Mouse (Mus musculus) C2C12 (cell line): ENCODE measurements around the gene Zbed5. TPM values are rescaled to one million over a fixed set of nuclear protein-coding genes. Genes with fewer than 3 reads are reported as not detected.
A peak's percentile ranks its signal among the peaks of the same experiment; 100 is the strongest.
"Not testable (repeated sequence)": the region's sequence is repeated elsewhere in the genome, so short reads cannot be mapped to it uniquely, and the experiment has no call there.

Experiments
- H3K27me3 ChIP-seq: one replicate; pipeline ENCODE4 v1.6.1; 2011; ENCODE audit not compliant: control insufficient read depth, insufficient read depth, insufficient read length
- H3K36me3 ChIP-seq: one replicate; pipeline ENCODE4 v1.6.1; 2011; ENCODE audit not compliant: control insufficient read depth, insufficient read depth
- H3K4me3 ChIP-seq: one replicate; pipeline ENCODE4 v1.5.1; 2011; ENCODE audit warnings: mild to moderate bottlenecking, control low read depth; ENCODE audit not compliant: poor library complexity, insufficient read depth, severe bottlenecking
- H3K79me2 ChIP-seq: one replicate; pipeline ENCODE4 v1.6.1; 2011; ENCODE audit not compliant: control insufficient read depth, insufficient read depth
- H3K79me3 ChIP-seq: one replicate; pipeline ENCODE4 v1.6.1; 2011; ENCODE audit warnings: low read depth, control low read depth
- H3ac ChIP-seq: one replicate; pipeline ENCODE3; 2011; ENCODE audit warnings: low read depth; ENCODE audit not compliant: control insufficient read depth, insufficient read length
- CEBPB ChIP-seq: IDR thresholded peaks from one replicate; pipeline ENCODE4 v1.6.1; 2011; ENCODE audit warnings: low read depth, mild to moderate bottlenecking, control low read depth, moderate library complexity
- CTCF ChIP-seq: IDR thresholded peaks from one replicate; pipeline ENCODE4 v1.5.1; 2011; ENCODE audit not compliant: control insufficient read depth, insufficient read depth, insufficient read length
- FOSL1 ChIP-seq: IDR thresholded peaks from one replicate; pipeline ENCODE4 v1.8.0; 2011; ENCODE audit warnings: mild to moderate bottlenecking, low read length; ENCODE audit not compliant: poor library complexity, insufficient read depth, severe bottlenecking
- MAX ChIP-seq: IDR thresholded peaks from one replicate; pipeline ENCODE4 v1.6.1; 2011; ENCODE audit warnings: mild to moderate bottlenecking, control low read depth
- MYOD1 ChIP-seq: IDR thresholded peaks from one replicate; pipeline ENCODE4 v1.6.1; 2011; ENCODE audit warnings: low read depth; ENCODE audit not compliant: control insufficient read depth, insufficient read length
- MYOG ChIP-seq: IDR thresholded peaks from one replicate; pipeline ENCODE4 v1.6.1; 2011; ENCODE audit not compliant: control insufficient read depth, insufficient read length; ENCODE audit errors: extremely low read depth
- USF1 ChIP-seq: IDR thresholded peaks from one replicate; pipeline ENCODE4 v1.6.1; 2011; ENCODE audit warnings: low read depth, mild to moderate bottlenecking, control low read depth, moderate library complexity
- polyA plus RNA-seq: library from polyadenylated mRNA; unstranded; fragments of >200 nt; fragmentation: generic; extraction: Trizol; gene quantifications from one replicate; pipeline ENCODE4 v1.2.1, GENCODE M21; 2012; ENCODE audit warnings: missing spikeins

Zbed5 gene
- polyA plus RNA-seq, 1 experiment = 1.4 TPM

DNA sequence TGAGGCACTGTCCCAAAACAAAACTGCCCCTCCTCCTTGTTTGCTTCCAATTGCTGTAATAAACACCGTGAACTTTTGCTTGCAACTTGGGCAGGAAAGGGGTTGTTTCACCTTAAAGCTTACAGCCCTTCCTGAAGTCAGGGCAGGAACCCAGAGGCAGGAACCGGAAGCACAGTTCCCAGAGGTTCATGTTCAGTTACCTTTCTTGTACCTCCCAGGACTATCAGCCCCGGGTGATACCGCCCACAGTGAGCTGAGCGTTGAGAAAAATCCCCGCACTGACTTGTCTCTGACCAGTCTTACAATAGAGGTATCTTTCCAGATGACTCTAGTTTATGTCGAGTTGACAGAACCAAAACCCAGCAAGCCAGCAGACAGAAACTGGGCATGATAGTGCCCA is 14.1 kb downstream of the Zbed5 start:
- Histone ChIP-seq H3K79me2 (no peaks in the 10 kb centered on the region), H3K36me3 (no peaks in the 10 kb centered on the region), H3K4me3 (no peak overlapping the region), H3K79me3 (no peaks in the 10 kb centered on the region), H3K27me3 (no peaks in the 10 kb centered on the region), H3ac (no peak overlapping the region)
- TF ChIP-seq MYOD1 (no peak), CTCF (no peak), FOSL1 (no peak), MAX (no peak), CEBPB (no peak), MYOG (no peak), USF1 (no peak)

DNA sequence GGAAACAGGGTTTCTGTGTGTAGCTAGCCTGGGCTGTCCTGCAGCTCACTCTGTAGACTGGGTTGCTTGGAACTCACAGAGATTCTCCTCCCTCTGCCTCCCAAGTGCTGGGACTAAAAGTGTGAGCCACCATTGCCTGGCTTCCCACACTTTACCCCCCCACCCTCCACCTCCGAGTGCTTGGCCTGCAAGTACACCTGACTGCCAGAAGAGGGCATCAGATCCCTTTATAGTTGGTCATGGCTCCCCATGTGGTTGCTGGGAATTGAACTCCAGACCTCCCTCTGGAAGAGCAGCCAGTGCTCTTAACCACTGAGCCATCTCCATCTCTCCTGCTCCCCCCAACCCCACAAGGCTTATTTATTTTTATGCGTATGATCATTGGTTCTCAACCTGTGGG is 18.5 kb downstream of the Zbed5 start:
- H3ac ChIP-seq = no peak overlapping the region
- no peaks in the 10 kb centered on the region for H3K79me3 ChIP-seq
- TF ChIP-seq CTCF (peak; percentile 27), USF1 (no peak)
- H3K27me3 ChIP-seq = no peaks in the 10 kb centered on the region
- H3K36me3 ChIP-seq = no peaks in the 10 kb centered on the region
- H3K79me2 ChIP-seq = no peaks in the 10 kb centered on the region
- H3K4me3 ChIP-seq = no peak overlapping the region

DNA sequence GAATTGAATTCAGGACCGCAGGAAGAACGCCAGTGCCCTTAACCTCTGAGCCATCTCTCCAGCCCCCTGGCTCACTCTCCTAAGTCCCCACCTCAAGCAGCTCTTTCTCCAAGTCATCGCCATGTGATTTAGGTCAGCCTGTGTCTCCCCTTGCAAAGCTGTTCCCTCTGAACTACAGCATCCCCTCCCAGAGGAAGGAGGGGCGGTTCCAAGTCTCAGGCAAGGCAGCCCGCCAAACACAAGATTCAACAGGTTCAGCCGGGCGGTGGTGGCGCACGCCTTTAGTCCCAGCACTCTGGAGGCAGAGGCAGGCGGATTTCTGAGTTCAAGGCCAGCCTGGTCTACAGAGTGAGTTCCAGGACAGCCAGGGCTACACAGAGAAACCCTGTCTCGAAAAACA is 20.0 kb downstream of the Zbed5 start:
- H3K4me3 ChIP-seq, H3K27me3 ChIP-seq, H3K79me2 ChIP-seq, H3K79me3 ChIP-seq, H3K36me3 ChIP-seq, H3ac ChIP-seq: not testable (repeated sequence)

DNA sequence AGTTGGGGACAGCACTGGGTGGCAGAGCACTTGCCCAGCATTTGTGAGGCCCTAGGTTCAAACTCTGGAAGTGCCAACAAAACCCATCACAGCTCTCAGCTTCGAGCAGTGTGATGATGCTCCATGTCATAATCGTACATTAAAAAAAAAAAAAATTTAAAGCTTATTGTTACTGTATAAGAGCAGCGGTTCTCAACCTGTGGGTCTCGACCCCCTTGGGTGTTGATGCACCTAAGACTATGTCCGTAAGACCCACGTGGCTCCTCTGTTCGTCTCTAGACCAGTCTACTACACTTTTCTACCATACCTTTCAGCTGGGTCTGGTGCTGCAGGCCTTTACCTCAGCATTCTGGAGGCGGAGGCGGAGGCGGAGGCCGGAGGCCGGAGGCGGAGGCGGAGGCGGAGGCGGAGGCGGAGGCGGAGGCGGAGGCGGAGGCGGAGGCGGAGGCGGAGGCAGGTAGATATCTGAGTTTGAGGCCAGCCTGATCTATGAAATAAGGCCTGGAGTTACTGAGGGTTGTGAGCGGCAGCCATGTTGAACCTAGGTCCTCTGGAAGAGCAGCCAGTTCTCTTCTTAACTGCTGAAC is 22.6 kb downstream of the Zbed5 start:
- TF ChIP-seq CTCF = no peak
- TF ChIP-seq USF1 = no peak
- TF ChIP-seq MAX = no peak

DNA sequence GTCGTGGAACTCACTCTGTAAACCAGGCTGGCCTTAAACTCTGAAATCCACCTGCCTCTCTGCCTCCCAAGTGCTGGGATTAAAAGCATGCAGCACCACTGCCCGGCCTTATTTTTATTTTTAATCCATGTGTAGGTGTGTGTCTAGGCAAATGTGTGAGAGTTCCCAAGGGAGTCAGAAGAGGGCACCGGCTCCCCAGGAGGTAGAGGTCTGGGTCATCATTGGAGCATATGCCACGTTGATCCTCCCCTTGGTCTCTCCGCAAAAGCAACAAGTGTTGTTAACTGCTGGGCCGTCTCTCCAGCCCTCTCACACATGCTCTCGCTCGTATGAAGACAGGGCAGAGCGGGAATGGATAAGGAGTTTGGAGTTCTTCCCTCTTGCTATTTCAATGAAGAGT is 23.2 kb downstream of the Zbed5 start:
- Histone ChIP-seq H3K36me3 (no peaks in the 10 kb centered on the region), H3K27me3 (no peaks in the 10 kb centered on the region), H3K79me2 (no peaks in the 10 kb centered on the region), H3K79me3 (no peaks in the 10 kb centered on the region), H3K4me3 (no peak overlapping the region), H3ac (no peak overlapping the region)
- TF ChIP-seq MYOD1 (no peak), MYOG (no peak), CEBPB (no peak), MAX (no peak), USF1 (no peak), FOSL1 (no peak), CTCF (no peak)

More for the DNA sequence above, 22.6 kb downstream of the Zbed5 start:
- Histone ChIP-seq H3K4me3 (no peak overlapping the region), H3K79me2 (no peaks in the 10 kb centered on the region), H3K79me3 (no peaks in the 10 kb centered on the region), H3K36me3 (no peaks in the 10 kb centered on the region), H3ac (no peak overlapping the region), H3K27me3 (no peaks in the 10 kb centered on the region)

DNA sequence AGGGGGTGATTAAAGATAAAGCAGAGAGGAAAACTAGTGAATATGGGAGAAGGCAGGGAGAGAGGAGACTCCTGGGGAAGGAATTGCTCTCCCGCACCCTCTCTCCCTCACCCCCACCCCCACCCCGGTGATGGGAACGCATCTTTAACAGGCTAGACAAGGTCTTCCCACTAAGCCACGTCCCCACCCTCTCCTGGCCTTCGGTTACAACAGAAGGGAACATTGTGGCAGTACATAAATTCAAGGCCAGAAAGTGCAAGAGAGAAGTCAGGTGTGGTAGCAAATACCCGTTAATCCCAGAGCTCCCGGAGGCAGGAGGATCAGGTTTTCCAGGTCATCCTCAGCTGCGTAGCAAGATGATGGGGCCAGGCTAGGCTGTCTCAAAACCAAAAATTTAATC is 23.8 kb downstream of the Zbed5 start:
- TF ChIP-seq MYOG (no peak), CEBPB (no peak), FOSL1 (no peak), MYOD1 (no peak), CTCF (no peak), MAX (no peak), USF1 (no peak)

DNA sequence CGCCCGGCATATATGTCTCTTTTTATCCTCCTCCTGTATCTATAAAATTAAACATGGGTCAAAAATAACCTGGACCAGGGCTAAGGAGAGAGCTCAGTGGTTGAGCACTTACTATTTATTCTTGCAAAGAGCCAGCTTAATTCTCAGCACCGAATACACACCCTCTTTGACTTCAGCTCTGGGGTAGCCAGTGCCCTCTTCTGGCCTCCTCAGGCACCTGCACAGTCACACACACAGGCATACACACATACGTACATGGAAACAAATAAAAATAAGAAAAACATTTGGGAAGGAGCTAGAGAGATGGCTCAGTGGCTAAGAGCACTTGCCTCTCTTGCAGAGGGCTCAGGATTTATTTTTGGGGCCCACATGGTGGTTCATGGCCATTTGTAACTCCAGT is 26.4 kb downstream of the Zbed5 start:
- Histone ChIP-seq H3K79me3 (no peaks in the 10 kb centered on the region), H3K79me2 (no peaks in the 10 kb centered on the region), H3K36me3 (no peaks in the 10 kb centered on the region), H3ac (no peak overlapping the region), H3K4me3 (no peak overlapping the region), H3K27me3 (no peaks in the 10 kb centered on the region)
- TF ChIP-seq USF1 (no peak), CTCF (no peak), CEBPB (no peak), MYOG (no peak), MAX (no peak), MYOD1 (no peak), FOSL1 (no peak)

More for the DNA sequence above, 23.8 kb downstream of the Zbed5 start:
- Histone ChIP-seq H3K79me3 (no peaks in the 10 kb centered on the region), H3K27me3 (no peaks in the 10 kb centered on the region), H3ac (no peak overlapping the region), H3K4me3 (no peak overlapping the region), H3K36me3 (no peaks in the 10 kb centered on the region), H3K79me2 (no peaks in the 10 kb centered on the region)
